Mouse (Mus musculus) CH12.LX (cell line): Measurements from ENCODE around the gene Prom1. TPM values are rescaled to one million over a fixed set of nuclear protein-coding genes. Genes with fewer than 3 reads are reported as not detected.
"Not testable (repeated sequence)": the region's sequence is repeated elsewhere in the genome, so short reads cannot be mapped to it uniquely, and the experiment has no call there.

ENCODE experiments used
- DNase-seq: peaks from one replicate; pipeline ENCODE4 v3.0.0-alpha.2; 2013; ENCODE audit errors: extremely low read depth
- H3K27ac ChIP-seq: 2 replicates; pipeline ENCODE4 v1.5.1; 2012; ENCODE audit warnings: low read depth, mild to moderate bottlenecking, control low read depth, moderate library complexity; ENCODE audit not compliant: insufficient read depth
- H3K27me3 ChIP-seq: replicated peaks from 2 replicates; pipeline ENCODE3; 2012; ENCODE audit warnings: inconsistent platforms
- H3K36me3 ChIP-seq, 2 experiments: replicated peaks in 1 of 2; 2 replicates each; pipeline versions ENCODE3 to v1.6.1; 2012; ENCODE audit warnings: inconsistent platforms in 1 of 2, low read length in 1 of 2, mild to moderate bottlenecking in 1 of 2, mixed read lengths in 1 of 2, moderate library complexity in 1 of 2; ENCODE audit not compliant: control insufficient read depth in 1 of 2, insufficient read depth in 1 of 2
- H3K4me1 ChIP-seq, 2 experiments: 2 replicates each; pipeline ENCODE4 v1.6.1; 2012; ENCODE audit warnings: inconsistent platforms in 1 of 2, moderate library complexity in 1 of 2; ENCODE audit not compliant: insufficient read depth in 2 of 2, control insufficient read depth in 1 of 2
- H3K4me2 ChIP-seq: 2 replicates; pipeline ENCODE4 v1.6.1; 2012; ENCODE audit warnings: low read depth, mild to moderate bottlenecking, control low read depth; ENCODE audit not compliant: poor library complexity, insufficient read depth, severe bottlenecking
- H3K4me3 ChIP-seq, 3 experiments: fragments of 150-350 bp in 1 of 3; sonication (generic) in 1 of 3; replicated peaks in 1 of 3; 2 replicates each; pipeline versions ENCODE3 to v1.5.1; 2011 to 2012; ENCODE audit warnings: low read depth in 2 of 3, low read length in 2 of 3, mild to moderate bottlenecking in 2 of 3, moderate library complexity in 2 of 3, control low read depth in 1 of 3, improper control_type of control experiment in 1 of 3, inconsistent platforms in 1 of 3, mixed read lengths in 1 of 3; ENCODE audit not compliant: poor library complexity in 1 of 3
- H3K79me2 ChIP-seq: replicated peaks from 2 replicates; pipeline ENCODE4 v1.6.1; 2012; ENCODE audit warnings: mild to moderate bottlenecking, moderate library complexity; ENCODE audit not compliant: control insufficient read depth, poor library complexity, insufficient read depth, severe bottlenecking; ENCODE audit errors: extremely low read depth
- H3K9ac ChIP-seq: 2 replicates; pipeline ENCODE4 v1.6.1; 2012; ENCODE audit warnings: low read depth, mild to moderate bottlenecking, control low read depth, moderate library complexity; ENCODE audit not compliant: insufficient read depth
- H3K9me3 ChIP-seq: replicated peaks from 2 replicates; pipeline ENCODE3; 2012; ENCODE audit warnings: low read length, inconsistent platforms, mixed read lengths
- BHLHE40 ChIP-seq: IDR thresholded peaks from 2 replicates; pipeline ENCODE4 v1.6.1; 2011; ENCODE audit warnings: mild to moderate bottlenecking, low read depth, low read length, improper control_type of control experiment
- CHD2 ChIP-seq: IDR thresholded peaks from 2 replicates; pipeline ENCODE4 v1.6.1; 2011; ENCODE audit warnings: low read length, improper control_type of control experiment
- EP300 ChIP-seq: IDR thresholded peaks from 2 replicates; pipeline ENCODE4 v1.6.1; 2011; ENCODE audit warnings: low read length, improper control_type of control experiment
- GABPA ChIP-seq: IDR thresholded peaks from 2 replicates; pipeline ENCODE4 v1.6.1; 2012; ENCODE audit warnings: low read depth, low read length, improper control_type of control experiment, inconsistent platforms; ENCODE audit not compliant: insufficient replicate concordance
- HCFC1 ChIP-seq: IDR thresholded peaks from 2 replicates; pipeline ENCODE4 v1.6.1; 2012; ENCODE audit warnings: low read depth, mild to moderate bottlenecking, inconsistent platforms, low read length, improper control_type of control experiment
- IRF4 ChIP-seq: IDR thresholded peaks from 2 replicates; pipeline ENCODE4 v1.6.1; 2014; ENCODE audit warnings: low read depth, mild to moderate bottlenecking, inconsistent platforms, low read length, improper control_type of control experiment
- JUN ChIP-seq: IDR thresholded peaks from 2 replicates; pipeline ENCODE4 v1.6.1; 2011; ENCODE audit warnings: low read depth, mild to moderate bottlenecking, low read length, improper control_type of control experiment, moderate library complexity; ENCODE audit not compliant: insufficient read depth
- JUND ChIP-seq: conservative IDR thresholded peaks from 2 replicates; pipeline ENCODE4 v1.6.1; 2011; ENCODE audit warnings: low read depth, low read length, improper control_type of control experiment
- MAFK ChIP-seq: IDR thresholded peaks from 2 replicates; pipeline ENCODE4 v1.6.1; 2011; ENCODE audit warnings: low read length, improper control_type of control experiment; ENCODE audit not compliant: insufficient replicate concordance
- MEF2A ChIP-seq: IDR thresholded peaks from 2 replicates; pipeline ENCODE4 v1.6.1; 2014; ENCODE audit warnings: low read depth, mild to moderate bottlenecking, inconsistent platforms, low read length, improper control_type of control experiment, borderline replicate concordance
- MXI1 ChIP-seq: IDR thresholded peaks from 2 replicates; pipeline ENCODE4 v1.6.1; 2011; ENCODE audit warnings: mild to moderate bottlenecking, low read depth, low read length, improper control_type of control experiment
- NELFE ChIP-seq: IDR thresholded peaks from 2 replicates; pipeline ENCODE4 v1.6.1; 2011; ENCODE audit warnings: low read depth, low read length, improper control_type of control experiment
- POLR2A ChIP-seq: IDR thresholded peaks from 2 replicates; pipeline ENCODE4 v1.6.1; 2011; ENCODE audit warnings: low read depth, mild to moderate bottlenecking, improper control_type of control experiment, low read length
- POLR2AphosphoS2 ChIP-seq: IDR thresholded peaks from 2 replicates; pipeline ENCODE4 v1.6.1; 2011; ENCODE audit warnings: low read depth, low read length, improper control_type of control experiment
- RCOR1 ChIP-seq: conservative IDR thresholded peaks from 2 replicates; pipeline ENCODE4 v1.6.1; 2012; ENCODE audit warnings: low read depth, mild to moderate bottlenecking, inconsistent platforms, low read length, improper control_type of control experiment
- TBP ChIP-seq: conservative IDR thresholded peaks from 2 replicates; pipeline ENCODE4 v1.6.1; 2011; ENCODE audit warnings: low read depth, low read length, improper control_type of control experiment
- TCF12 ChIP-seq: IDR thresholded peaks from 2 replicates; pipeline ENCODE4 v1.6.1; 2014; ENCODE audit warnings: low read depth, mild to moderate bottlenecking, inconsistent platforms, low read length, improper control_type of control experiment
- UBTF ChIP-seq: IDR thresholded peaks from 2 replicates; pipeline ENCODE4 v1.6.1; 2012; ENCODE audit warnings: low read depth, mild to moderate bottlenecking, inconsistent platforms, low read length, improper control_type of control experiment, moderate library complexity
- USF2 ChIP-seq: conservative IDR thresholded peaks from 2 replicates; pipeline ENCODE4 v1.6.1; 2011; ENCODE audit warnings: low read depth, low read length, improper control_type of control experiment
- dilution Hi-C: fragments of 300-500 bp; cut with MboI; formaldehyde crosslinking; loops from 2 replicates; pipeline ENCODE4 v1.14.3; 2020; ENCODE audit warnings: low sequenced_read_pairs; ENCODE audit not compliant: extremely low pct_unique_long_range_greater_than_20kb, extremely low pct_ligation_motif_present
- in situ Hi-C: fragments of 300-500 bp; cut with MboI; formaldehyde crosslinking; loops from 3 replicates; pipeline ENCODE4 v1.14.3; 2019; ENCODE audit warnings: low sequenced_read_pairs, low pct_ligation_motif_present, low pct_unique_long_range_greater_than_20kb, mixed read lengths
- polyA plus RNA-seq: library from polyadenylated mRNA; unstranded; fragments of >175 nt; gene quantifications from 2 replicates; pipeline ENCODE4 v1.2.1, GENCODE M21; 2012; ENCODE audit warnings: low read depth; ENCODE audit not compliant: insufficient read length
- total RNA-seq, 2 experiments: library from RNA; depleted of rRNA; stranded (reverse); fragments of 300-350 nt in 1 of 2; fragments of >200 nt in 1 of 2; gene quantifications; 2 replicates each; pipeline ENCODE4 v1.2.3; 2012 to 2014

Prom1 gene
- total and polyA plus RNA-seq, 3 experiments, result 0.13 to 0.39 (median 0.21) TPM

- no peak for TF ChIP-seq UBTF
Observed at GRCm38 (mm10) chr5:44127487-44127886, 25.7 kb upstream of the Prom1 start (continued).

GRCm38 (mm10) chr5:44126574-44126973, 24.7 kb upstream of the Prom1 start:
- DNase-seq, dilution Hi-C loops: not testable (repeated sequence)

GRCm38 (mm10) chr5:44121390-44121789, 19.6 kb upstream of the Prom1 start:
- H3K27me3 ChIP-seq, result no peaks in the 10 kb centered on the region
- no peak overlapping the region for H3K9ac ChIP-seq
- H3K36me3 ChIP-seq, result no peaks in the 10 kb centered on the region
- dilution Hi-C loops, result no loop called here
- H3K9me3 ChIP-seq, result peaks cover 2% of the 10 kb centered on the region
- H3K4me3 ChIP-seq, result no peak overlapping the region
- H3K4me1 ChIP-seq, result peaks cover 0 to 10% of the 10 kb centered on the region in 2 experiments; a peak in 3 of 4 replicates
- H3K27ac ChIP-seq, result no peak overlapping the region
- in situ Hi-C loops, result no loop called here
- TF ChIP-seq MAFK (no peak), GABPA (no peak), IRF4 (no peak), RCOR1 (no peak), JUN (no peak), NELFE (no peak), HCFC1 (no peak), MEF2A (no peak), POLR2AphosphoS2 (no peak), CHD2 (no peak), JUND (no peak), POLR2A (no peak), MXI1 (no peak), TBP (no peak), EP300 (no peak), UBTF (no peak), TCF12 (no peak), USF2 (no peak), BHLHE40 (no peak)
- TF ChIP-seq, all 38 proteins: peak for 0
- Histone ChIP-seq H3K79me2 (no peaks in the 10 kb centered on the region), H3K4me2 (no peak overlapping the region)
- DNase-seq, result no peak

More at GRCm38 (mm10) chr5:44126574-44126973, 24.7 kb upstream of the Prom1 start:
- H3K4me1 ChIP-seq, result peaks cover 0 to 10% of the 10 kb centered on the region in 2 experiments; a peak in 3 of 4 replicates
- H3K36me3 ChIP-seq, H3K4me2 ChIP-seq, H3K27ac ChIP-seq, H3K27me3 ChIP-seq, in situ Hi-C loops, H3K9me3 ChIP-seq, H3K4me3 ChIP-seq, H3K79me2 ChIP-seq, H3K9ac ChIP-seq: not testable (repeated sequence)
